Mouse (Mus musculus): Measurements from ENCODE around the gene Fpr3.
"Not testable (repeated sequence)": the region's sequence is repeated elsewhere in the genome, so short reads cannot be mapped to it uniquely, and the experiment has no call there.

The Fpr3 gene

GRCm38 (mm10) chr17:17883840-17884239, 3.8 kb upstream of the Fpr3 start, which contains the start of gene Fpr1:
TSS of gene Fpr1 (minus strand) at chr17:17883940.
- DNase-seq = no peak

DNA sequence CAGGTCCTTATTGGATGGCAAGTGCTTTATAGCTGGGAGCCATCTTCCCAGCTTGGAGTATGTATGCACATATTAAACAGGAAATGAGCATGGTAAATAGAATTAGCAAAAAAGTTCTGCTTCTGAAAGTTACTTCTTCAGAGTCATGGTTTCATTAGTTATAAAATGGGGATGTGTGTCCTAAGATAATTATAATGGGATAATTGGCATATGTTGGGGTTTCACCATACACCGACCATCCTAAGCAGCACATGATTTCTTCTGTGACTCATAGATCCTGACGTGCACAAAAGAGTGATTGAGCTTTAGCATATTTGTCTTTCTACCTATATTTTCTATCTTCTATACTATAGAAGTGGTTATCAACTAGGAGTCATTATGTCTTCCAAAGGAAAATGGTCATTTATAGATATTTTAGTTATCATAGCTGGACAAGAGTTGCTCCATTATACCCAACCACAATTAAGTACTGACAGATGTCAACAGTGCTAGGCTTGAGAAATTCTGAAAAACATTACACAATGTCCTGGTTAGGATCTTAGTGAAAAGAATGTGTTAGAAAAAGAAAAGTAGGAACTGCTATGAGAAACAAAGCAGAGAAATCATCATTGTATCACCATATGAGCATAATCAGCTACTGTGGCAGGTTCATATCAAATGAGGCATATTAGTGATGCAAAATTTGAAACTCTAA, 2.2 kb downstream of the Fpr3 start:
- DNase-seq = no peak

- peak; percentile 53 for DNase-seq
These were observed 8.4 kb downstream of the Fpr3 start for GRCm38 (mm10) chr17:17896039-17896438.

- DNase-seq = peak; percentile 6
These were observed 11.6 kb downstream of the Fpr3 start for GRCm38 (mm10) chr17:17899268-17899667.

- DNase-seq = no peak
These were observed 13.1 kb downstream of the Fpr3 start for GRCm38 (mm10) chr17:17900768-17901167.

DNA sequence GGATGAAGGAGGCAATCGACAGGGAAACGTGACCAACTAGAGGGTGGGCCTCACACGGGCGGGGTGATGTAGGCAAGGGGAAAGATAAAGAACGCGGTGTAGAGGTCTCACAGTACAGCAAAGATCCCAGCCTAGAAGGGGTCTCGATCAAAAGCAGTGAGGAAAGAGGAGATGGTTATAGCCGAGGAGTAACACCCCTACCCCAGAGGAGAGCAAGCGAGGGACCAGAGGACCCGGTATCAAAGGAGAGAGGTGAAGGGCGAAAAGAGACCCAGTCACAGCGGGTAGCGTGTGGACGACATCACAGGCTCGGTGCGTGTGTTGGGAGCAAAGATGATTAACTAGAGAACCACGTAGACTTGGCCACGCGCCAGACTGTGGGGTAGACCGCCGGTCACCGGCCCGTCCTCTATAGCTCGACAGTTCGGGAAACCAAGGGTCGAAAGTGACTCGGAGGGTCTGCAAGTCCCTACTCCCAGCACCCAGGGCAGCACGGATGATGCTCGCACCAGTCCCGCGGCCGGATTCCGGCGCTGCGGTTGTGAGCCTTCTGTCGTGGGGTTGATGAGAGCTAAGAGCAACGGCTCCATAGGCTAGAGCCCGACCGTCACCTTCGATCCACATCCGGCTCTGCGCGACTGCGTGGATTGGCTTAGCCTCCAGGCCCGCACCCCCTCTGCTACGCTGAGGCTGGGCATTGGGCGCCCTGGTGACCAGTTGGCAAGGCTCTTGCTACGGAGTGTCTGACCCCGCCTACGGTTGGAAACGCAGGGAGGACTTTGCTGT, 22.2 kb downstream of the Fpr3 start:
- DNase-seq = peak; percentile 80

DNA sequence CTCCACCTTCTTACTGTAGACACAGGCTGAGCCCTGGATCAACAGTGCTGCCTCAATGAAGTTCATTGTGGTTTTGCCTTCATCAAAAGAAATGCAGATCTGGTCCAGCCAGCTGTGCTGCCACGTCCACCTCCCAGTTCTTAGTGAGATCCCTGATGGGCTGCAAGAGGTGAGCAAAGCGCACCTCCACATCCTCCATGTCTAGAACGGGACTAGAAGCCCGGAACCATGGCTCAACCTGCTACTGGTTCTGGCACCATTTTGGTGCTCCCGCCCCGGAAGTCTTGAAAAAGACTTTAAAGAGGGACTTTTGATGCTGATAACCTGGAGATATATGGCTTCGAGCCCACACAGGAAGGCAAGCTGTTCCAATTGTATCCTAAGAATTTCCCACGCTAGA, 25.0 kb downstream of the Fpr3 start:
- not testable (repeated sequence) for DNase-seq

DNA sequence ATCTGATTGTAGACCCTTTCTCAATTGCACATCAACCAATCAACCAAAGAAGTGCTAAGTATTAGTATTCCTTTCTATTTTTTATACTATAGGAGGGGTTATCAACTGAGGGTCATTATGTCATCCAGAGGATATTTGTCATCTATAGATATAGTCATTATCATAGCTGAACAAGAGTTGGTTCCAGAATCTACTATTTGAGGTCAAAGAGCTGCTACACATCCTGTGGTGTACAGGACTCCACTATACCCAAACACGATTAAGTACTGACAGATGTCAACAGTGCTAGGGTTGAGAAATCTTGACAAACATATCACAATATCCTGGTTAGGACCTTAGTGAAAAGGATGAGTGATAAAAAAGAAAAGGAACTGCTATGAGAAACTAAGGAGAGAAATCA, 29.7 kb downstream of the Fpr3 start:
- DNase-seq = no peak

DNA sequence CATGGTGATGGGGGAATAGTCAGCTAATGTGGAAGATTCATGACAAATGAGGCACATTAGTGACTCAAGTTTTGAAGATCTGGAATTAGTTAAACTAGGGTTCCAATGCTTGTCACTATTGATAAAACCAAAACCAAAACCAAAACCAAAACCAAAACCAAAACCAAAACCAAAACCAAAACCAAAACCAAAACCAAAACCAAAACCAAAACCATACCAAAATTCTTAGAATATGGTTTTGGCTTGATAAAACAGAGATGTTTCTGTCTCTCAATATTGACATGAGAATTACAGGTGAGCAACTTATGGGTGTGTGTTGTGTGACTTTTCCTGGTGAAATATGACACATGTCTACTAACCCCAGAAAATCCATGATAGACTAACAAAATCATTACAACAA, 30.1 kb downstream of the Fpr3 start:
- DNase-seq = no peak

- DNase-seq = no peak
These were observed 85.8 kb downstream of the Fpr3 start for GRCm38 (mm10) chr17:17973443-17973842.

DNA sequence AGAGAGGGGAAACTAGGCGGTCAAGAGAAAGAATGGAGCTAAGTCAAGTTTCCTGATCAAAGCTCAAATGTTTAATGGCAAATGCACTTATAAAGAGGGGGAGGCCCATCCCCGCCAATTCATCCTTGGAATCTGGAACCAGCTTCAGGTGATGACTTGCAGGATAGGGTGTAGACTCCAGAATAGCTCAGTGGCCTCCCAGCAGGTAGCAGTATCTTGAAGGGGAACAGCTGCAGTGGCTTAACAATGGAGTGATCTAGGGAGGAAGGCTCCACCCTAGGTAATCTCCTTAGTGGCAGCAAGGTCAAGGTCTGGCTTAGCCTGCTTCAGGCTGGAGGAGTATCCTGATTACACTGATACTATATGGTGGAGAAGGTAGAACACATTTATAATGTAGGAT, 93.6 kb downstream of the Fpr3 start:
- DNase-seq = not testable (repeated sequence)

- no peak for DNase-seq
These were observed 117.1 kb downstream of the Fpr3 start for GRCm38 (mm10) chr17:18004752-18005151.

All from kidney, adult 9 months (tissue).